Mouse (Mus musculus): ENCODE data around the gene Rexo1.

DNA sequence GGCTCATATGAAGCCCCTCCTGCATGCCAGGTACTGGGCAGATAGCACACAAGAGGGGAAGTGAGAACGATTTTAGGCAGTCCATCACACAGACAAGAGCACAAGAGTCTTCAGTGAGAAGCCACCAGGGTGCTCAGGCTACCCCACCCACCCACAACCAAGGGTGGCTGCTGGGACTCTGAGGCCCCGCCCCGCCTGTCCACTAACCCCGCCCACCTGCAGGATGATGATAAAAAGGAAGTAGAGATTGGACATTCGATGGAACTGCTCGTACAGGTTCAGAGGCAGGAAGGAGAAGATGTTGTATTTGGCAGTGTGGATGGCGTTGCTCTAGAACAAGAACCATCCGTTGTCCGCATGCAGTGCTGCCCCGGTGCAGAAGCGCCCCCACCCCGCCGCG, 26.3 kb downstream of the Rexo1 start:
- no peak for TF ChIP-seq CTCF (IDR thresholded peaks at IDR 0.05; ENCODE audit: low read depth)
- no peak for TF ChIP-seq EP300 (IDR thresholded peaks at IDR 0.05; ENCODE audit: low read depth)
